Mouse (Mus musculus) forebrain, embryonic 15.5 days (tissue): ENCODE measurements around the gene Nr3c2. TPM values are rescaled to one million over a fixed set of nuclear protein-coding genes. Genes with fewer than 3 reads are reported as not detected.

Experiments
- ATAC-seq: fragments of 200-750 bp; cut with Nextera tagmentation; replicated peaks from 2 replicates; pipeline ENCODE4 v1.8.0; 2017; ENCODE audit warnings: mild to moderate bottlenecking, moderate TSS enrichment, moderate library complexity
- H3K27ac ChIP-seq: fragments of 300-500 bp; sonication (generic); replicated peaks from 2 replicates; pipeline ENCODE4 v1.5.1; 2015; ENCODE audit warnings: mild to moderate bottlenecking, inconsistent platforms
- H3K27me3 ChIP-seq: fragments of 300-500 bp; sonication (generic); 2 replicates; pipeline ENCODE4 v1.6.1; 2015; ENCODE audit warnings: inconsistent platforms
- H3K36me3 ChIP-seq: fragments of 300-500 bp; sonication (generic); 2 replicates; pipeline ENCODE4 v1.6.1; 2015; ENCODE audit warnings: mild to moderate bottlenecking, inconsistent platforms
- H3K4me1 ChIP-seq: fragments of 300-500 bp; sonication (generic); 2 replicates; pipeline ENCODE4 v1.6.1; 2015; ENCODE audit warnings: inconsistent platforms
- H3K4me2 ChIP-seq: fragments of 300-500 bp; sonication (generic); replicated peaks from 2 replicates; pipeline ENCODE4 v1.6.1; 2015; ENCODE audit warnings: mild to moderate bottlenecking, inconsistent platforms
- H3K4me3 ChIP-seq: fragments of 300-500 bp; sonication (generic); 2 replicates; pipeline ENCODE4 v1.5.1; 2015; ENCODE audit warnings: mild to moderate bottlenecking, inconsistent platforms
- H3K9ac ChIP-seq: fragments of 300-500 bp; sonication (generic); replicated peaks from 2 replicates; pipeline ENCODE4 v1.6.1; 2015; ENCODE audit warnings: mild to moderate bottlenecking, inconsistent platforms
- H3K9me3 ChIP-seq: fragments of 300-500 bp; sonication (generic); 2 replicates; pipeline ENCODE4 v1.6.1; 2016; ENCODE audit warnings: inconsistent platforms
- WGBS: fragments of 180-500 bp; shearing (Covaris S2); methylation state at CpG from one replicate; pipeline ENCODE4 v1.1.7; 2015; ENCODE audit warnings: mixed read lengths; 5-methylcytosine and 5-hydroxymethylcytosine counted together
- polyA plus RNA-seq: library from polyadenylated mRNA; unstranded; fragments of >200 nt; fragmentation: Nextera tagmentation; extraction: Ambion mirVana; gene quantifications from 2 replicates; pipeline ENCODE4 v1.2.1, GENCODE M21; 2015

Gene Nr3c2
- polyA plus RNA-seq, 1 experiment from 2014 or later, result 2.4 TPM

GRCm38 (mm10) chr8:77275571-77275970 is 376.3 kb downstream of the Nr3c2 start:
- H3K9me3 ChIP-seq, result no peaks in the 10 kb centered on the region
- H3K4me1 ChIP-seq, result no peaks in the 10 kb centered on the region
- H3K9ac ChIP-seq, result no peak overlapping the region
- H3K4me2 ChIP-seq, result no peak overlapping the region
- no peak overlapping the region for H3K4me3 ChIP-seq
- H3K27ac ChIP-seq, result no peak overlapping the region
- H3K27me3 ChIP-seq, result no peaks in the 10 kb centered on the region
- H3K36me3 ChIP-seq, result no peaks in the 10 kb centered on the region
- WGBS, result 88% methylated on average over 5 of the region's 5 CpGs
- no peak for ATAC-seq

GRCm38 (mm10) chr8:77276827-77277226 is 377.6 kb downstream of the Nr3c2 start:
- Histone ChIP-seq H3K27me3 (no peaks in the 10 kb centered on the region), H3K4me3 (no peak overlapping the region), H3K27ac (no peak overlapping the region), H3K4me2 (no peak overlapping the region), H3K9ac (no peak overlapping the region), H3K4me1 (no peaks in the 10 kb centered on the region), H3K36me3 (no peaks in the 10 kb centered on the region), H3K9me3 (no peaks in the 10 kb centered on the region)
- no peak for ATAC-seq
- 88% methylated on average over 10 of the region's 10 CpGs for WGBS

- no peak overlapping the region for H3K27ac ChIP-seq
- no peaks in the 10 kb centered on the region for H3K27me3 ChIP-seq
- H3K36me3 ChIP-seq, result no peaks in the 10 kb centered on the region
- H3K9ac ChIP-seq, result no peak overlapping the region
- H3K4me1 ChIP-seq, result no peaks in the 10 kb centered on the region
- H3K4me2 ChIP-seq, result no peak overlapping the region
- 93% methylated on average over 4 of the region's 4 CpGs for WGBS
- no peak for ATAC-seq
- H3K9me3 ChIP-seq, result no peaks in the 10 kb centered on the region
- no peak overlapping the region for H3K4me3 ChIP-seq
These were observed 379.0 kb downstream of the Nr3c2 start for GRCm38 (mm10) chr8:77278246-77278645.

- H3K4me3 ChIP-seq, result no peak overlapping the region
- no peaks in the 10 kb centered on the region for H3K27me3 ChIP-seq
- 58% methylated on average over 3 of the region's 3 CpGs for WGBS
- no peak overlapping the region for H3K4me2 ChIP-seq
- no peak overlapping the region for H3K9ac ChIP-seq
- ATAC-seq, result no peak
- H3K9me3 ChIP-seq, result no peaks in the 10 kb centered on the region
- no peaks in the 10 kb centered on the region for H3K36me3 ChIP-seq
- no peak overlapping the region for H3K27ac ChIP-seq
- no peaks in the 10 kb centered on the region for H3K4me1 ChIP-seq
These were observed 380.7 kb downstream of the Nr3c2 start for GRCm38 (mm10) chr8:77279977-77280376.

GRCm38 (mm10) chr8:77282605-77283236 is 383.5 kb downstream of the Nr3c2 start:
- ATAC-seq, result no peak
- Histone ChIP-seq H3K4me1 (no peaks in the 10 kb centered on the region), H3K27me3 (no peaks in the 10 kb centered on the region), H3K27ac (no peak overlapping the region), H3K4me2 (no peak overlapping the region), H3K9me3 (no peaks in the 10 kb centered on the region), H3K36me3 (no peaks in the 10 kb centered on the region), H3K4me3 (no peak overlapping the region), H3K9ac (no peak overlapping the region)
- 79% methylated on average over 7 of the region's 7 CpGs for WGBS

GRCm38 (mm10) chr8:77284473-77284872 is 385.2 kb downstream of the Nr3c2 start:
- Histone ChIP-seq H3K4me1 (no peaks in the 10 kb centered on the region), H3K9me3 (no peaks in the 10 kb centered on the region), H3K4me2 (no peak overlapping the region), H3K9ac (no peak overlapping the region), H3K36me3 (no peaks in the 10 kb centered on the region), H3K27ac (no peak overlapping the region), H3K4me3 (no peak overlapping the region), H3K27me3 (no peaks in the 10 kb centered on the region)
- 80% methylated on average over 3 of the region's 3 CpGs for WGBS
- ATAC-seq, result no peak

- peaks cover 11% of the 10 kb centered on the region for H3K4me1 ChIP-seq
- no peak overlapping the region for H3K27ac ChIP-seq
- ATAC-seq, result no peak
- 86% methylated on average over 3 of the region's 3 CpGs for WGBS
- H3K27me3 ChIP-seq, result no peaks in the 10 kb centered on the region
- no peaks in the 10 kb centered on the region for H3K36me3 ChIP-seq
- no peak overlapping the region for H3K9ac ChIP-seq
- H3K4me3 ChIP-seq, result no peak overlapping the region
- no peaks in the 10 kb centered on the region for H3K9me3 ChIP-seq
- no peak overlapping the region for H3K4me2 ChIP-seq
These were observed 388.8 kb downstream of the Nr3c2 start for GRCm38 (mm10) chr8:77288065-77288464.

- peak; percentile 59 for ATAC-seq
- H3K4me2 ChIP-seq, result no peak overlapping the region
- H3K4me3 ChIP-seq, result no peak overlapping the region
- H3K27ac ChIP-seq, result no peak overlapping the region
- WGBS, result 71% methylated on average over 12 of the region's 12 CpGs
- no peaks in the 10 kb centered on the region for H3K27me3 ChIP-seq
- no peak overlapping the region for H3K9ac ChIP-seq
- H3K4me1 ChIP-seq, result peaks cover 12% of the 10 kb centered on the region
- H3K9me3 ChIP-seq, result no peaks in the 10 kb centered on the region
- no peaks in the 10 kb centered on the region for H3K36me3 ChIP-seq
These were observed 389.2 kb downstream of the Nr3c2 start for GRCm38 (mm10) chr8:77288492-77288891.

- Histone ChIP-seq H3K4me1 (peaks cover 15% of the 10 kb centered on the region), H3K9ac (no peak overlapping the region), H3K4me3 (no peak overlapping the region), H3K27ac (no peak overlapping the region), H3K36me3 (no peaks in the 10 kb centered on the region), H3K27me3 (no peaks in the 10 kb centered on the region), H3K9me3 (no peaks in the 10 kb centered on the region), H3K4me2 (no peak overlapping the region)
- ATAC-seq, result no peak
- 34% methylated on average over 4 of the region's 4 CpGs for WGBS
These were observed 392.9 kb downstream of the Nr3c2 start for GRCm38 (mm10) chr8:77292120-77292519.

GRCm38 (mm10) chr8:77292649-77293048 is 393.4 kb downstream of the Nr3c2 start:
- Histone ChIP-seq H3K9me3 (no peaks in the 10 kb centered on the region), H3K9ac (no peak overlapping the region), H3K36me3 (no peaks in the 10 kb centered on the region), H3K27me3 (no peaks in the 10 kb centered on the region), H3K27ac (no peak overlapping the region), H3K4me1 (peaks cover 15% of the 10 kb centered on the region), H3K4me2 (no peak overlapping the region), H3K4me3 (no peak overlapping the region)
- no peak; the same call in 1 of the 2 replicates for ATAC-seq
- 51% methylated on average over 11 of the region's 11 CpGs for WGBS

- peak; percentile 73; the same call in 1 of the 2 replicates for ATAC-seq
- Histone ChIP-seq H3K4me2 (no peak overlapping the region), H3K9me3 (no peaks in the 10 kb centered on the region), H3K27ac (no peak overlapping the region), H3K4me3 (no peak overlapping the region), H3K27me3 (no peaks in the 10 kb centered on the region), H3K9ac (no peak overlapping the region), H3K36me3 (no peaks in the 10 kb centered on the region), H3K4me1 (peaks cover 15% of the 10 kb centered on the region)
- 71% methylated on average over 11 of the region's 11 CpGs for WGBS
These were observed 395.4 kb downstream of the Nr3c2 start for GRCm38 (mm10) chr8:77294599-77294998.
